Mouse (Mus musculus) brain, adult 2 months (tissue): ENCODE results near the gene Ccdc78.

Experiments
- DNase-seq: peaks from one replicate; pipeline ENCODE4 v3.0.0; 2011; ENCODE audit warnings: low read depth, low spot score

Gene Ccdc78

GRCm38 (mm10) chr17:25809606-25810340 is 23.4 kb downstream of the Ccdc78 start:
- DNase-seq = peak; percentile 89

- peak; percentile 64 for DNase-seq
Measured at GRCm38 (mm10) chr17:25810890-25811289, 24.5 kb downstream of the Ccdc78 start.

GRCm38 (mm10) chr17:25813471-25813870 is 27.1 kb downstream of the Ccdc78 start:
- peak; percentile 92 for DNase-seq

GRCm38 (mm10) chr17:25817662-25818061 is 31.3 kb downstream of the Ccdc78 start:
- no peak for DNase-seq

- no peak for DNase-seq
Measured at GRCm38 (mm10) chr17:25818851-25819780, 32.7 kb downstream of the Ccdc78 start.

- peak; percentile 96 for DNase-seq
Measured at GRCm38 (mm10) chr17:25823452-25823851, 37.1 kb downstream of the Ccdc78 start, which contains the start of gene Wdr24. Gene Wdr24 (plus strand): TSS chr17:25823627.

- no peak for DNase-seq
Measured at GRCm38 (mm10) chr17:25824362-25825142, 38.2 kb downstream of the Ccdc78 start.

- no peak for DNase-seq
Measured at GRCm38 (mm10) chr17:25825311-25825710, 38.9 kb downstream of the Ccdc78 start.

GRCm38 (mm10) chr17:25825984-25826570 is 39.7 kb downstream of the Ccdc78 start:
- DNase-seq = no peak

GRCm38 (mm10) chr17:25827011-25827410 is 40.6 kb downstream of the Ccdc78 start:
- DNase-seq = no peak

GRCm38 (mm10) chr17:25827546-25828222 is 41.3 kb downstream of the Ccdc78 start:
- no peak for DNase-seq

- DNase-seq = no peak
Measured at GRCm38 (mm10) chr17:25828223-25828594, 41.8 kb downstream of the Ccdc78 start.

GRCm38 (mm10) chr17:25828712-25829557 is 42.6 kb downstream of the Ccdc78 start, which contains the start of gene Jmjd8:
Gene Jmjd8 (plus strand): TSS chr17:25828867.
- DNase-seq = peak; percentile 97

GRCm38 (mm10) chr17:25829558-25830017 is 43.2 kb downstream of the Ccdc78 start:
- DNase-seq = no peak

GRCm38 (mm10) chr17:25830200-25830753 is 43.9 kb downstream of the Ccdc78 start:
- no peak for DNase-seq

GRCm38 (mm10) chr17:25830806-25831431 is 44.5 kb downstream of the Ccdc78 start:
- no peak for DNase-seq

GRCm38 (mm10) chr17:25831451-25832281 is 45.3 kb downstream of the Ccdc78 start:
- DNase-seq = no peak
